Mouse (Mus musculus) thymus, postnatal 14 days (tissue): ENCODE measurements around the gene Mdga1.

ENCODE experiments used
- DNase-seq: peaks from one replicate; pipeline ENCODE4 v3.0.0; 2021

Mdga1 gene

DNA sequence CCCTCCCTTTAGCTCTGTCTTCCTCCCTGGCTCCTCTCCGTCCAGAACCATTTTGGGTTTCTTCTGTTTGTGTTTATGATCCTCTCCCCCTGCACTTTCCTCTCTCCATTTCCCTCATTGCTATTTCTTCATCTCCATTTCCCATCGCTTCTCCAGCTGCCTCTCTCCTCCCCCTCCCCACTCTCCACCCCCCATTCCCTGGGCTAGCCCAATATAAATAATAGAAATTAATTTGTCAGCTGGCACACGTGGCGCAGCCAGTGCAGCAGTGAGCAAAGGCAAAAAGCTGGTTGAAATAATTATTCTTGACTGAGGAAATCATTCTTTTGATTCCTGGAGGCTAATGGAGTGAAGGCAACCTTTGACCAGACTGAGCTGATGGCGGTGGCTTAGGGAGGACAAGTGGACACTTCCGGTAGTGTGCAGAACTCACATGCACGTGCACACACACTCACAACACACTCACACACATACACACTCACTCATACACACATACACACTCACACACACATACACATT lies at the start of gene Mdga1:
Gene Mdga1, minus strand, starts transcription at position 51 of the 519 bp plus-strand sequence.
- DNase-seq: no peak

DNA sequence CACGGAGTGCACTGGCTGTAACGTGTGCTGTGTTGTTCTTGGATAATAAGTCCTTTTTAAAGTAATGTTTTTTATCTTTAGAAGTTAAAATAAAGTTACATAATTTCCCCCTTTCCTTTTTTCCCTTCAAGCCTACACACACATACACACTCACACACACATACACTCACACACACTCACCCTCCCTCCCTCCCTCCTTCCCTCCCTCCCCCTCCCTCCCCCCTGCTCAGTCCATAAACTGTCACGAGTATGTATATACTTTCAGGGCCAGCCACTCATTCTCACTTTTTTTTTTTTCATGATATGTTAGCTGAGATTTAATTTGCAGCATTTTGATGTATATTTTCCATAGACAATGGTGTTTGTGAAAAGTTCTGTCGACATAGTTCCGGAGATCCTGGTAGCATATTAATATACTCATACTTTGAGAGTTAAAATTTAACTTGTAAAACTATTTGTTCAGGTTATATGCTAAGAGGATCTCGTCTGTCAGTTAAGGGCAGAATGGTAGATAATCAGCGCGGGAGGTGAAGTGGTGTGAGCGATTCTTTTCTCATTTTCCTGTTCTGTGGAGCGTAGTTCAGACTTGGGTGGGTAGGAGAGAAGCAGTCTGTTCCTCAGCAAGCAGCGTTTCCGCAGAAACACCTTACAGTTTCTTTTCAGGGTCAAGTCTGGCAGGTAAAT lies 49.2 kb upstream of the Mdga1 start:
- no peak for DNase-seq

DNA sequence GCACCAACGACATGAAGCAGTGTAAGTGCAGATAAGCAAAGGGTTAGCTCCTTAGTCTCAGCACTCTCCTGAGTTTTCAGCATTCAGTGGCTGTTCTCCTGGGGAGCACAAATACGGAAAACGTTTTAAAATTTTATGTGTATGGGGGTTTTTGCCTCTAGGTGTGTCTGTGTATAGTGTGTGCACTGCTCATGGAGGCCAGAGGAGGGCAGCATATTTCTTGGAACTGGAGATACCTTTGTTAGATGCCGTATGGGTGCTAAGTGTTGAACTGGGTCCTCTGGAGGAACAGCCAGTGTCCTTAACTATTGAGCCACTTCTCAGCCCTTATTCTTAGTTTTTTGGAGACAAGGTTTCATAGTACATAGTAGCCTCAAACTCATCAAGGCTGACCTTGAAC lies 44.8 kb upstream of the Mdga1 start:
- no peak for DNase-seq

DNA sequence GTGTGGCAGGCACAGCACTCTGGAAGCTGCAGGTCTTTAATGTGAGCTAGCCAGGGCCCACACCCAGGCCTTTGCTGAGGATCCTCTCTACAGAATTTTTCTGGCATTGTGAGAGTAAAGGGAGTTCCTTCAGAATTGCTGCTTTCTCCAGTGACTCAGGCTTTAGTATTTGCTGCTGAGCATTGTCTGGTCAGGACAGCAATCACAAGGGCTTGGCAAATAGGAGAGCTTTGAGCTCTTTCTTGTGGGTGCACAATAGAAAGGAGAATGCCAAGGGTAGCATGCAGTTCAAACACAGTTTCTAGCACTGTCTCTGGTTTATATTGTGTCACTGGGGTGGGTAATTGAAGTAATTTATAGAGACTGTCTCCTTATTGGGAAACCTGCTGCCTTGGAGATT lies 38.5 kb upstream of the Mdga1 start:
- no peak for DNase-seq

DNA sequence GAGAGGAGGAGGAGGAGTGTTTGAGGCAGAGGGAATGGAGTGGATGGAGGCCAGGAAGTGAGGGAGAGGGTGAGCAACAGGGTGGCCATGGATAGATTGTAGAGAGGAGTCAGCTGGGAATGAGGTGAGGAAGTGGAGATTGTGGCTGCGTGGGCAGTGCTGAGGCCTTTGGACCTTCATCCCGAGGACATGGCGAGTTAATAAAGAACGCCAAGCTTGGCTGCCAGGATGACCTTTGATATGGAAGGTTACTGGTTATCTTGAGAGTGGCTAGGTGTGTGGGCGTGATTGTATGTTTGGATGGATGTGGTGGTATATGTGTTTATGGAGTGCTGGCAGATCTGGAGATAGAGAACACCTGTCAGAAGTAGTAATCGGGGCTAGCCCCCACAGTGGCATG lies 38.0 kb upstream of the Mdga1 start:
- DNase-seq: no peak

DNA sequence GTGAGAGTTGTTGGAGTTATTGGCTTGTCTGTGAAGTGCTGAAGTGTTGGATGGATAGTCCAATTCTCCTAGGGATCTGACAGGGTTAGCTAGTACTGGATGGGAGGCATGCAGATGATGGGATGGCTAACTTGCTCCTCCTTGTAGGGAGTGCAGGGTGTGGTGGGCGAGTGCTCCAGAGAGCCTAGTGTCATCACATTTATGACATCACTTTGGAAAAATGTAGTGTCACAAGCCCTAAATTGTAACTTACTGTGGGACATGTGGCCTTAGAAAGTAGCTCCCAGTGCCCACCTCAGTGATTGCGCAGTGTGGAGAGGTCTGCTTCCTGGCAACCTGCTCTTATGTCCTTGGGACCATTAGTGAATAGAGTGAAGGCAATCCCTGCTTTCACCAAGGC lies 37.0 kb upstream of the Mdga1 start:
- DNase-seq: no peak

DNA sequence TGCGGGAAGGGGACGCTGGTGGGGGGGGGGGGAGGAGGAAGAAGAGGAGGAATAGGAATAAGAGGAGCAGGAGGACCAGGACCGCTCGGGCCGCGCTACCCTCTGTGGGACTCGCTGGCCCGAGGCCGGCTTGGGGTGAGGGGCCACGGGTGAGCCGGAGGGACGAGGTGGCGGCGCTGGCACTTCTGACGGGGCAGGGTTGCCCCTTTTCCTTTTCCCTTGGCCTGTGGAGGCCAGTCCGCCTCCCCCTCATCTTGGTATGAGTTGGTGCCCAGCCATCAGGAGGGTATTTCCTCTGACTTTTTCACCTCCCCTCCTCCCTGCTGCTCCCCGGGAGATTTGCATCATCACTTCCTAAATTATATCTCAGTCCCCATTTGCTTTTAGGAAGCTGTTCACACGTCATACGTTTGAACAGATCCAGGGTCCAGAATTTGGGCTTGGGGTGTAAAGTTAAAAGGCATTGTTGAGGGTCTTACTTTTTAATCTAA lies 35.6 kb upstream of the Mdga1 start:
- peak; percentile 47 for DNase-seq

DNA sequence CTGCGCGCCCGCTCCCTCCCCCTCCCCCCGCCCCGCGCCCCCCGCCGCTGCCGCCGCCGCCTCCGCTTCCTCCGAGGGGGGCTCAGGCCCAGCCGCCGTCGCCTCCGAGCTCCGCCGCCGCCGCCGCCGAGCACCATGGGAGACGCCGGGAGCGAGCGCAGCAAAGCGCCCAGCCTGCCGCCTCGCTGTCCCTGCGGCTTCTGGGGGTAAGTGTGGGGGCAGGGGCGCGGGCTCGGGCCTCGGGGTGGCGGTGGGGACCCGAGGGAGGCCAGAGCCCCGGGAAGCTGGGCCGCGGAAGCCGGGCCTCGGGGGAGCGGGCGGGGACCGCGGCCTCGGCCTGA lies 35.2 kb upstream of the Mdga1 start:
- peak; percentile 82 for DNase-seq

DNA sequence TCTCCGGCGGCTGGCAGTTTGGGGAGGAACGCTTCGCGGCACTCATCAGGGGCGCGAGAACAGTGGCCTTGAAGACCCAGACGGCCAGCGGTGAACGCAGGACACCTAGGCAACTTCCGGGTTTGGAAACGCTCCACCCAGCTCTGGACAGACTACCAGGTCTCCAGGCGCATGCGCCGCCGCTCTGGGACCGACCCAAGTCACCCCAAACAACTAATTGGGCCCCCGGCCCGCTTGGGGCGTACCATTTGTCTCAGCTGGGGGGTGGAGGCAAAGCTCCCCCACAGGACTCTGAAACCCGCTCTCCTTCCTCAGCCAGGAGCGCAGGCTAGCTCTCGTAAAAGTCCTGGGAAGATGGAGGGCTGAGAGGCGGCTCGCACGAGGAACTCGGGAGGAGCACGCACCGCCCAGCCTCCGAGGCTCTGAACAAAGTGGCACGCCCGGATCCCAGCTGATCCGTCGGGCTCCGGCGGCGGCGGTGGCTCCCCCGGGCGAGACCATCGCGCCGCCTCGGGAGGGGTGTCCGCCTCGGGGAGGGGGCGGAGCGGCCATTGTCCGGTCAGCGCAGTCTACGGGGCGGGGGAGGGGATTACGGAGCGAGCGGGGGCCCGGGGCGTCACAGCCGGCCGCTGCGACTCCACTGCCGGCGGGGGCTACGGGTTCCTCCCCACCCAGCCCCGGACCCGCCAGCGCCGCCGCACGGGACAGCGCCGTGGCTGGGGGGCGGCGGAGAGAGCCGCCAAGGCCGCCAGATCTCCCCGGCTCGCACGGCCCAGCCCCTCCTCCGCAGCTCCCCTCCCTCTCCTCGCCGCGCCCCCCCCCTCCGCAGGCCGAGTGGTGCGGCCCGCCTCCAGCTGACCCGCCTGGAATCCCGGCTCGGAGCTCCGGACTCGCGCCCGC lies 34.6 kb upstream of the Mdga1 start, which contains the start of gene Zfand3:
Gene Zfand3, plus strand, starts transcription at position 531 of the 900 bp plus-strand sequence.
- peak; percentile 89 for DNase-seq

DNA sequence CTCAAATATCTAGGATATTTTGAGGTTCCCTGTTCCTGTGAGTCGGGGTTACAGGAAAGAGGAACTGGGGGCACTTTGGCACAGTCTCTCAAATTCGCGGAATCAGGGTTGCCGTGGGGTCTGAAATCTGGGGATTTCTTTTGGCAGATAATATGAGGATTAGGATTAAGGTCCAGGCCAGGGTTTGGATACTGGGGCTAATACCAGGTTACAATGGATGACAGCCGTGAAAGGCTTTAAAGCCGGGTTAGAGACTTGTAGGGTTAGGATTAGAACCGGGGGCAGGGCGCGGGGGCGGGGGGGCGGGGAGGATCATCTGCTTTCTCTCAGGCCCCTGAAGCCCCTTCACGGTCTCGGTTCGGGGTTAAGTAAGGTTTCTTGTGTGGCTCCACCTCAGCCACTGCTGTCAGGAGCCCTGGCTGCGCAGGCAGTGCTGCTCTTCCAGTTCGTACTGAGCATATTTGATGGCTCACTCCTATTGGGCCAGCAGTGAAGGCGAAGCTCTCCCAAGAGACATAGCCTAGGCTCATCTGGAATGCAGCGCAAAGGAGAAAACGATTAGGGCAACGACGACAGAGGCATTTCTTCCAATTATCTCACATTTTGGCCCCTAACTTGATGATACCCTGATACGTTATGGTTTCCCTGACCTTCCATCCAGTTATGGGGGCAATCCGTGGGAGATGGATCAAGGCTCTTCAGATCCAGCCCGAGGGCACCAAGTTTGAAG lies 28.8 kb upstream of the Mdga1 start:
- no peak for DNase-seq

DNA sequence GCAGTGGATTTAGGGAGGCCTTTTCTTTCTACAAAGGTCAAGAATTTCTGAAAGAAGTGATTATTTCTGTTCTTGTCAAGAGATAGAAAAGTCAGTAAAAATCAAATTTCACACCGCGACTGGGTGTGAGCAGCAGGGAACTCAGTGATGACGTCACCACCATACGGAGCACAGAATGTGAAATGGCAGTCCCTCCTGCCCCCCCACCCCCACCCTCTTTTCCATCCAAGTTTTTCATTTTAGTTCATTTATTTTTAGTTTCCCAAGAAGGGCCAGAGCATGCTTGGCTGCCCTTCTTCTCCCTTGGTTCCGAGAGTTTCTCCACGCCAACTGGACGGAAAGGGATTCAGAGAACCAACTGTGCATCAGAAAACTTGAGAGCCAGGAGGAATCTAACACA lies 27.8 kb upstream of the Mdga1 start:
- no peak for DNase-seq

DNA sequence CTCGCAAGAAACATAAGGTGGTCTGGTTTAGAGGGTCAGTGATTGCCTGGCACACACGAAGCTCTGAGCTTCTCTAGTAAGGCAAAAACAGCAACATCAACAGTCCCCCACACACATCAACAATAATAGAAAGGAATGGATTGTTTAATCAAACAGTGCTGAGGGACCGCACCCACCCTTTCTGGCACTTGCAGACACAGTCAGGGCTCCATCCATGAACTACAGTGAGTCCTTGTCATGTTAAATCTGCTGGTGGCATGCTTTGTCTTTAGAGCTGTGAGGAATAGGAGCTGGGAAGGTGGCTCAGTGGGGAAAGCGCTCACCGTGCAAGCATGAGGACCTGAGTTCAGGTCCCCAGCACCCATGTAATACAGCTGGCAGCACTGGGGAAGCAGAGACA lies 26.1 kb upstream of the Mdga1 start:
- no peak for DNase-seq

DNA sequence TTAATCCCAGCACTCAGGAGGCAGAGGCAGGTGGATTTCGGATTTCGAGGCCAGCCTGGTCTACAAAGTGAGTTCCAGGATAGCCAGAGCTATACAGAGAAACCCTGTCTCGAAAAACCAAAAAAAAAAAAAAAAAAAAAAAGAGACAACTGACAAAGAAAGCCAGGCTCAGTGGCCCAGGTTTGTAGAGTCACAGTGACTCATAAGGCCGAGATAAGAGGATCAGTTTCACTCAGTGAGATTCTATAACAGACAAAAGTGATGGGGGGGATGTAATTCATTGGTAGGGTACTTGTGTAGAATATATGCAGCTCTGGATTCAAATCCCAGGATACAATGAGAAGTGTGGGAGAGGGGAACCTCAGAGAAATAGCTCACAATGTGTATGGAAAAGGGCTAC lies 24.6 kb upstream of the Mdga1 start:
- DNase-seq: no peak

DNA sequence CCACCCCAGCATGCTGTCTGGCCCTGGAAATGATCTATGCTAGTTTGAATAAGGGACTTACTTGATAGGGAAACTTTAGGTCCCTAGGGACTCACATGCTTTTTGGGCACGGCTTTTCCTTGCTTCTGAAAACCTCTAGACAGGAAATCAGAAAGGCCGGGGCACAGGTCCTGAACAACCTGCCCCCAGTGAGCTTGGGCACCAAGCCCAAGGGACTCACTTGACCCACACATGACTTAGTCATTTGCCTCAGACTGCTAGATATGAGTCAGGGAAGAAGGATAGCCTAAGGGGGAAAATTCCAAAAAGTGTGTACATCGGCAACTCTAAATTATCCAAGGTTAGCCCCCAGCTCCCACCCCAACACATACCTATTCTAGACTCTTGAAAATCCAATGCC lies 24.1 kb upstream of the Mdga1 start:
- no peak for DNase-seq

DNA sequence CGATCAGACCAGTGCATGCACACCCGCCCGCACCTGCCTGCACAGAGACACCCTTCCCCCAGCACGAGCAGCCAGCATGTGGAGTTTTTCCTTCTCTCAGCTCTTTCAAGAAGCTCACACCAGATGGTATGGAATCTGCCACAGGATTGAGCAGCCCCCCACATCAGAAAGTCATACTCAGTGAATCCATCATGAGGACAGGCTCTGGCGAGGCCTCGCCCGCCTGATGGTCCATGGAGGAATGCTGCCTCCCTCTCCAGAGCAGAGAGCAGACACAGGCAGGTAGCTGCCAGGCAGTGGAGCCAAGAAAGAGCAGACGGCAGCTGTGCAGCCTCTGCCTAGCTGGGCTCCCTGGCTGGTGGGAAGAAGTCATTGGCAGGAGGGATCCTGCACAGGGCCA lies 23.6 kb upstream of the Mdga1 start:
- no peak for DNase-seq

DNA sequence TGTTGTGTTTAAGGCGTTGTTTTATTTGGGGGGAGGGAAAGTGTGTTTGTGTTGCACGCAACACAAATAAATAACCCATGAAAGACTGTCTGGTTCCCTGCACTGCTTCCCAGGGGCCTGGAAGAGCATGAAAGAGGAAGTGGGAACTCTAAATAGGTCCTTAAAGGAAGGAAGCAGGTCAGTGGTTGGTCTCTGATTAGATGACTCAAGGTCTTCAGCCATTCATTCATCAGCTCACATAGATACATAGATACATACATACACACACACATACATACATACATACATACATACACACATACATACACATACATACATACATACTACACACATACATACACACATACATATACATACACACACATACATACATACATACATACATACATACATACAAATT lies 21.0 kb upstream of the Mdga1 start:
- no peak for DNase-seq

DNA sequence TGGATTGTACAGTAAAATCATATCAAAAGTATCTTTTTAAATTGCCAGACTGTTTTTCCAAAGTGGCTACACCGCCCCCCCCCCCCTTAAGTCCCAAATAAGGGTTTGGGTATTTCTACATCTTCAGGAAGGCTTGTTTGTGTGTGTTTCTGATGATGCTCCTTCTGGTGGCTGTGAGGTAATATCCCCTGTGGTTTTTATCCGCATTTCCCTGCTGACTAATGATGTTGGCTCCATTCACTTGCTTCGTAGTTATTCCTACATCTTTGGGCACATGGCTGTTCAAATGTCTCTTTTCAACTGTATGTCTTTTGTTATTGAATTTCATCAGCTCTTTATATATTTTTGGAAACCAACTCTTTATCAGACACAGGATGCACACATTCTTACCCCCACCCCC lies 20.2 kb upstream of the Mdga1 start:
- no peak for DNase-seq

DNA sequence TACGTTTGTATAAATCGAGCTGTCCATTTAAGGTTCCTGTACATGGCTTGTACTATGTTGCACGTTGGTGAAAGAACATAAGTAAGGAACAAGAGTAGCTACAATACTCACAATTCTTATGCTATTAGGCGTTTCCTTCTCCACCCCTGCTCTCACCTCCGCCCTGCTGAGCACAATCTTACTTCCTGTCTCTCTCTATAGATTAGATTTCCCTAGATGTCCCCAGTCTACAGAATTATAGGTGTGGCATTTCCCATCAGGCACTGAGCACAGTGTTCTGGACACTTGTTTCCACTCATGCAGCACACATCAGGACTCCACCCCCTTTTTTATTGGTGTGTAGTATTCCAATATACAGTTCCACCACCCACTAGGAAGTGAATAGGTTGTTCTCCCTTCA lies 19.8 kb upstream of the Mdga1 start:
- no peak for DNase-seq

DNA sequence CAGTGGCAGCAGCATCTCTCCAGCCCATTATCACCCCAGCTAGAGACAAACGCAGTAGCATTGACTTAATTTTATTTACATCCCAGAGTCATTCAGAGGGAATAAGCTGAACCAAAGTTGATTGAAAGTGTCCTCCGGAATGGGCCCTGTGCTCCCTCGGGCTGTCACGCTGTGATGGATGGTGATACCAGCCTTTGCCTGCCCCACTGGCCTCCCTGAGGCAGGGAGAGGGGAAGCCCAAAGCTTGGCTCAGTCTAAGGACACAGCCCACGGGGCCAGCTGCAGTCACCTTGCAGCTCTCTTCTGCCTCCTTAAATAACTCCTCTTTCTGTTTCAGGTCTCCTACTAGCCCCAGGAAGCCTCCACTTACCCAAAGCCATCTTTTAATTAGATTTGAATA lies 18.3 kb upstream of the Mdga1 start:
- no peak for DNase-seq

DNA sequence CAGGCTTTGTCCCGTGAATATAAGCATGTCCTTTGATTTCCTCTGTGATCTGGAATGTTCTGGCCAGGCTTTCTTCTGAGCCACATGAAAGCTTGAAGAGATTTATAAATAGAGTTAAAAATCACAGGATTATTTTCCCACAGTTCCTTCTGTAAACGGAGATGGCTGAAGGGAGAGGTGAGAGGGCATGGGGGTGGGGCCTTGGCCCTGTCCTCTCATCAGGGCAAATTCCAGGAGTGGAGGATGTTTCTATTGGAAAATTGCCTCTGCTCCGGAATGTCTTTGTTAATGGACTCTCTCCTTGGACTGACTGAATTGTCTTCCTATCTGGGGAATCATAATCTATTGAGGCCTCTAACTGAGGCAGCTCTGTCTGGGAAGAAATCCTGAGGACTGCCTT lies 15.6 kb upstream of the Mdga1 start:
- no peak for DNase-seq

DNA sequence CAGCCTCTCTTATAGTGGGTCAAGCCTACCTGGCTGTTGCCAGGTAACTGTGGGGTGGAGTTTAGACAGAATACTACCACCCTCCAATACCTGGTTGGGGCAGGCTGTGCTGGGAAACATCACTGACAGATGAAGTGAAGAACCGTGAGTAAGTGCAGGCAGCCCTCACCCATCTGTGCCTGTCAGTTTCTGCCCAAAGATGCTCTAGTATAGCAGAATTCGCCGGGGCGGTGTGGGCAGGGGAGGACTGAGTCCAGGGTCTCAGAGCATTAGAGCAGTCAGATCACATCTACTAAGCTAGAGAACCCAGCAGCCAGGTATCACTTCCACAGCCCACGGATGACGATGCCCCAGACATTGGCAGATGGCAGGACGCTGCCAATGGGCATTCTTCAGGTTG lies 15.0 kb upstream of the Mdga1 start:
- no peak for DNase-seq

DNA sequence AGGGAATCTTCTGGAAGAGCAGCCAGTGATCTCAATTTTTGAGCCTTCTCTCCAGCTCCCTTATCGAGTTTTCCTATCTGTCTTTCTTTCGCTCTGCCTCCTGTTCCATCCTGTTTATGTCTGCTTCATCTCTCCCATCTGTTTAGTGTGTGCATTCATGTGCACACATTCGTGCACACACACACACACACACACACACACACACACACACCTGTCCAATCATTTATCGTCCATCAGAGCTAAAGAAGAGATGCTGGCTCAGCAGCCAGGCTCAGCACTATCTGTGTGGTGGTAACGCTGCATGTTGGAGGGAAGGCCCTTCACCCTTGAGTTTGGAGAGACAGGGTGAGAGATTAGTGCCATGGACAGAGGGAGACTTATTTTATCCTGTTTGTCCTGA lies 13.3 kb upstream of the Mdga1 start:
- no peak for DNase-seq

DNA sequence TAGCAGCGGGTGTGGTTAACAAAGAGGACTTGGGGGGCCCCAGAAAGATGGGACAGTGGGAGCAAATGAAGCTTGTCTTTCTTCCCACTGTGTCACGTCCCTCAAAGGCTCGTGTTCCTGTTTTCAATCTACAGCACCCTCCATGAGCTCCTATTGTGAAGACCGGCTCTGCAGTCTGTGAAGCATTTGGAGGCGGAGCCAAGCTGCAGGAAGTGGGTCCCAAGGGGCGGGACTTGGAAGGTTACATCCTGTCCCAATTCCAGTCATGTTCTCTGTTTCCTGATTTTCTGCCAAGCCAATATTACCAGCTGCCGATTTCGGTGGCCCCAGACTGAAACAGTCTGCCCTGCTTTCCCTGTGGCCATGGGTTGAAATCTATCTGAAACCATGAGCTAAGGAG lies 11.7 kb upstream of the Mdga1 start:
- DNase-seq: no peak

DNA sequence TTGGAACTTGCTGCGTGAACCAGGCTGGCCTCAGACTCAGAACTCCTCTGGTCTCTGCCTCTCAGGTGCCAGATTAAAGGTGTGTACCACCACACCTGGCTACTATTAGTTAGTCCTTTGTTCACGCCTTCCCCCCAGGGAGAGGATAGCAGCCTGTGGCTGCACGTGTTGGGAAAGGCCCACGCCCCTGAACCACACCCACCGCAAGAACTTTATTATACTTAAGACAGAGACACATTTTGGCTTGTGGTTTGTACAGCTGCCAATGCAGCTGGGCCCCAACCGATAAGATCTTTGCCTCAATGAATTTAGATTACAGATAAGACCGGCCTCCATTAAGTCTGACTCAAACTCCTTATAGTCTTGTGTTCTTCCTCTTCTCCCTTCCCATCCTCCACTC lies 10.0 kb upstream of the Mdga1 start:
- DNase-seq: peak; percentile 63
